Mouse (Mus musculus): ENCODE results near the gene Elovl6. TPM values are rescaled to one million over a fixed set of nuclear protein-coding genes. Genes with fewer than 3 reads are reported as not detected.

Gene Elovl6
- polyA plus RNA-seq, 1 experiment from 2014 or later, result 21.8 TPM

GRCm38 (mm10) chr3:129612311-129613097 is 80.3 kb downstream of the Elovl6 start:
- Histone ChIP-seq H3K9me3 (ENCODE audit: low read depth, low read length) (no peaks in the 10 kb centered on the region), H3K9ac (no peak overlapping the region), H3K27ac (ENCODE audit: low read depth) (no peak overlapping the region), H3K36me3 (ENCODE audit: insufficient read depth) (peaks cover 4% of the 10 kb centered on the region; the same call in 1 of the 2 replicates), H3K4me1 (ENCODE audit: insufficient read depth) (no peaks in the 10 kb centered on the region), H3K4me3 (ENCODE audit: low read depth, low read length) (no peak overlapping the region), H3K4me2 (no peak overlapping the region), H3K27me3 (ENCODE audit: insufficient read depth, low read length) (no peaks in the 10 kb centered on the region)
- TF ChIP-seq CTCF (IDR thresholded peaks at IDR 0.05; ENCODE audit: low read depth), result no peak
- WGBS, result 82% methylated on average over 25 of the region's 25 CpGs
- ATAC-seq (ENCODE audit: insufficient read depth) (no peak; the same call in 1 of the 2 replicates), DNase-seq (peak; percentile 55)

GRCm38 (mm10) chr3:129613756-129614155 is 81.6 kb downstream of the Elovl6 start:
- no peak for DNase-seq
- no peaks in the 10 kb centered on the region for H3K4me1 ChIP-seq (ENCODE audit: insufficient read depth)
- H3K27ac ChIP-seq (ENCODE audit: low read depth), result no peak overlapping the region
- H3K36me3 ChIP-seq (ENCODE audit: insufficient read depth), result no peaks in the 10 kb centered on the region; the same call in 1 of the 2 replicates
- H3K9ac ChIP-seq, result no peak overlapping the region
- H3K4me3 ChIP-seq (ENCODE audit: low read depth, low read length), result no peak overlapping the region
- no peak for ATAC-seq (ENCODE audit: insufficient read depth)
- no peak for TF ChIP-seq CTCF (IDR thresholded peaks at IDR 0.05; ENCODE audit: low read depth)
- WGBS, result 83% methylated on average over 7 of the region's 7 CpGs
- H3K4me2 ChIP-seq, result no peak overlapping the region
- no peaks in the 10 kb centered on the region for H3K9me3 ChIP-seq (ENCODE audit: low read depth, low read length)
- H3K27me3 ChIP-seq (ENCODE audit: insufficient read depth, low read length), result no peaks in the 10 kb centered on the region

GRCm38 (mm10) chr3:129614216-129614615 is 82.1 kb downstream of the Elovl6 start:
- Histone ChIP-seq H3K4me2 (no peak overlapping the region), H3K4me3 (ENCODE audit: low read depth, low read length) (no peak overlapping the region), H3K27me3 (ENCODE audit: insufficient read depth, low read length) (no peaks in the 10 kb centered on the region), H3K27ac (ENCODE audit: low read depth) (no peak overlapping the region), H3K9ac (no peak overlapping the region), H3K4me1 (ENCODE audit: insufficient read depth) (no peaks in the 10 kb centered on the region), H3K36me3 (ENCODE audit: insufficient read depth) (no peaks in the 10 kb centered on the region; the same call in 1 of the 2 replicates), H3K9me3 (ENCODE audit: low read depth, low read length) (no peaks in the 10 kb centered on the region)
- WGBS, result 86% methylated on average over 2 of the region's 2 CpGs
- ATAC-seq (ENCODE audit: insufficient read depth) (no peak), DNase-seq (no peak)
- no peak for TF ChIP-seq CTCF (IDR thresholded peaks at IDR 0.05; ENCODE audit: low read depth)

GRCm38 (mm10) chr3:129617450-129617849 is 85.3 kb downstream of the Elovl6 start:
- ATAC-seq (ENCODE audit: insufficient read depth), result no peak
- no peak overlapping the region for H3K4me2 ChIP-seq
- H3K27me3 ChIP-seq (ENCODE audit: insufficient read depth, low read length), result no peaks in the 10 kb centered on the region
- DNase-seq, result no peak
- no peak for TF ChIP-seq CTCF (IDR thresholded peaks at IDR 0.05; ENCODE audit: low read depth)
- H3K9ac ChIP-seq, result no peak overlapping the region
- H3K9me3 ChIP-seq (ENCODE audit: low read depth, low read length), result no peaks in the 10 kb centered on the region
- no peak overlapping the region for H3K27ac ChIP-seq (ENCODE audit: low read depth)
- H3K4me3 ChIP-seq (ENCODE audit: low read depth, low read length), result no peak overlapping the region
- WGBS, result 70% methylated on average over 11 of the region's 11 CpGs
- no peaks in the 10 kb centered on the region for H3K36me3 ChIP-seq (ENCODE audit: insufficient read depth)
- H3K4me1 ChIP-seq (ENCODE audit: insufficient read depth), result no peaks in the 10 kb centered on the region

- no peaks in the 10 kb centered on the region for H3K27me3 ChIP-seq (ENCODE audit: insufficient read depth, low read length)
These were observed 87.1 kb downstream of the Elovl6 start for GRCm38 (mm10) chr3:129619194-129619775.

GRCm38 (mm10) chr3:129620802-129621201 is 88.6 kb downstream of the Elovl6 start:
- Histone ChIP-seq H3K9me3 (ENCODE audit: low read depth, low read length) (no peaks in the 10 kb centered on the region), H3K36me3 (ENCODE audit: insufficient read depth) (no peaks in the 10 kb centered on the region), H3K27me3 (ENCODE audit: insufficient read depth, low read length) (no peaks in the 10 kb centered on the region), H3K4me1 (ENCODE audit: insufficient read depth) (no peaks in the 10 kb centered on the region), H3K9ac (no peak overlapping the region), H3K27ac (ENCODE audit: low read depth) (no peak overlapping the region), H3K4me3 (ENCODE audit: low read depth, low read length) (no peak overlapping the region), H3K4me2 (no peak overlapping the region)
- WGBS, result 57% methylated on average over 3 of the region's 3 CpGs
- no peak for TF ChIP-seq CTCF (IDR thresholded peaks at IDR 0.05; ENCODE audit: low read depth)
- ATAC-seq (ENCODE audit: insufficient read depth) (no peak), DNase-seq (peak; percentile 19)

More at GRCm38 (mm10) chr3:129619194-129619775, 87.1 kb downstream of the Elovl6 start:
- H3K4me1 ChIP-seq (ENCODE audit: insufficient read depth), result no peaks in the 10 kb centered on the region
- DNase-seq, result no peak
- no peak for ATAC-seq (ENCODE audit: insufficient read depth)
- H3K9ac ChIP-seq, result no peak overlapping the region
- no peaks in the 10 kb centered on the region for H3K9me3 ChIP-seq (ENCODE audit: low read depth, low read length)
- WGBS, result 49% methylated on average over 16 of the region's 16 CpGs
- H3K36me3 ChIP-seq (ENCODE audit: insufficient read depth), result no peaks in the 10 kb centered on the region
- no peak overlapping the region for H3K4me3 ChIP-seq (ENCODE audit: low read depth, low read length)
- no peak for TF ChIP-seq CTCF (IDR thresholded peaks at IDR 0.05; ENCODE audit: low read depth)
- no peak overlapping the region for H3K4me2 ChIP-seq
- no peak overlapping the region for H3K27ac ChIP-seq (ENCODE audit: low read depth)

GRCm38 (mm10) chr3:129621255-129621654 is 89.1 kb downstream of the Elovl6 start:
- ATAC-seq (ENCODE audit: insufficient read depth), result no peak
- 36% methylated on average over 5 of the region's 5 CpGs for WGBS
- no peak for TF ChIP-seq CTCF (IDR thresholded peaks at IDR 0.05; ENCODE audit: low read depth)
- no peak overlapping the region for H3K4me3 ChIP-seq (ENCODE audit: low read depth, low read length)
- H3K36me3 ChIP-seq (ENCODE audit: insufficient read depth), result no peaks in the 10 kb centered on the region
- no peak for DNase-seq
- no peak overlapping the region for H3K9ac ChIP-seq
- H3K4me1 ChIP-seq (ENCODE audit: insufficient read depth), result no peaks in the 10 kb centered on the region
- H3K27ac ChIP-seq (ENCODE audit: low read depth), result no peak overlapping the region
- no peak overlapping the region for H3K4me2 ChIP-seq
- no peaks in the 10 kb centered on the region for H3K27me3 ChIP-seq (ENCODE audit: insufficient read depth, low read length)
- no peaks in the 10 kb centered on the region for H3K9me3 ChIP-seq (ENCODE audit: low read depth, low read length)

Measured in lung, embryonic 14.5 days (tissue).